19 mouse cellular contexts compared by ENCODE assay signal in genomic region chr6:43518378-43518777, GRCm38 (mm10).
A peak's percentile ranks its signal among the peaks of the same experiment; 100 is the strongest.
DNase-seq lines count a peak whose midpoint lies in the region; ATAC-seq and TF ChIP-seq lines count a peak whose summit lies in the region.
"Had no signal": no experiment of that assay in that cellular context is flagged by ENCODE, and none has a peak within 500 bp of the region (broad histone marks: within the 10 kb centered on the region; RNA-seq: fewer than 3 reads in every experiment).

No protein-coding gene starts in this region.

- no peak for TF ChIP-seq POLR2A in brain, embryonic 14.5 days (IDR thresholded peaks at IDR 0.05; ENCODE audit: borderline replicate concordance, extremely low read depth, insufficient read depth, insufficient read length, poor library complexity, severe bottlenecking)

- H3K27ac ChIP-seq in forebrain, embryonic 14.5 days (ENCODE audit: low read depth, low read length): no peak overlapping the region
- H3K27ac ChIP-seq in forebrain, embryonic 10.5 days: no peak overlapping the region
- no peak overlapping the region for H3K27ac ChIP-seq in forebrain, postnatal 0 days (ENCODE audit: low read depth, low read length)
- no peak overlapping the region for H3K27ac ChIP-seq in lung, postnatal 0 days (ENCODE audit: low read length)
- H3K27ac ChIP-seq: embryonic facial prominence, embryonic 10.5 days; embryonic facial prominence, embryonic 12.5 days had no signal

- no peaks in the 10 kb centered on the region for H3K9me3 ChIP-seq in forebrain, embryonic 14.5 days (replicated peaks; ENCODE audit: control insufficient read depth, low read length)
- no peaks in the 10 kb centered on the region for H3K9me3 ChIP-seq in forebrain, embryonic 10.5 days
- H3K9me3 ChIP-seq in forebrain, postnatal 0 days (ENCODE audit: low read length): no peaks in the 10 kb centered on the region
- no peaks in the 10 kb centered on the region for H3K9me3 ChIP-seq in lung, postnatal 0 days (ENCODE audit: low read length)
- H3K9me3 ChIP-seq: embryonic facial prominence, embryonic 10.5 days; embryonic facial prominence, embryonic 12.5 days had no signal

- no peak overlapping the region for H3K9ac ChIP-seq in forebrain, embryonic 14.5 days (ENCODE audit: low read length)
- H3K9ac ChIP-seq in forebrain, postnatal 0 days: no peak overlapping the region
- H3K9ac ChIP-seq in lung, postnatal 0 days (replicated peaks; ENCODE audit: low read depth): no peak overlapping the region
- H3K9ac ChIP-seq: embryonic facial prominence, embryonic 12.5 days had no signal

- ATAC-seq in forebrain, embryonic 14.5 days: 0 out of 2 replicates have a peak, but pooled peaks have one; percentile 23
- ATAC-seq in forebrain, postnatal 0 days: peak; percentile 53; the same call in 1 of the 2 replicates
- no peak for ATAC-seq in lung, postnatal 0 days
- ATAC-seq: activated CD4-positive, CD25-positive, alpha-beta regulatory T cell, adult 4 months had no signal

- no peak for TF ChIP-seq EP300 in lung, postnatal 0 days (IDR thresholded peaks at IDR 0.05)

- no peak overlapping the region for H3K4me3 ChIP-seq in forebrain, embryonic 14.5 days (ENCODE audit: low read depth, low read length)
- H3K4me3 ChIP-seq in forebrain, embryonic 10.5 days: no peak overlapping the region
- no peak overlapping the region for H3K4me3 ChIP-seq in forebrain, postnatal 0 days (ENCODE audit: low read depth, low read length)
- H3K4me3 ChIP-seq in lung, postnatal 0 days (ENCODE audit: low read depth, low read length): no peak overlapping the region
- H3K4me3 ChIP-seq: embryonic facial prominence, embryonic 10.5 days; embryonic facial prominence, embryonic 12.5 days had no signal

- H3K4me1 ChIP-seq in forebrain, embryonic 14.5 days (ENCODE audit: control insufficient read depth, insufficient read depth, low read length): peaks cover 3% of the 10 kb centered on the region; the same call in 1 of the 2 replicates
- peaks cover 13% of the 10 kb centered on the region for H3K4me1 ChIP-seq in forebrain, embryonic 10.5 days
- H3K4me1 ChIP-seq in forebrain, postnatal 0 days (ENCODE audit: insufficient read depth): peaks cover 4% of the 10 kb centered on the region
- no peaks in the 10 kb centered on the region for H3K4me1 ChIP-seq in lung, postnatal 0 days (ENCODE audit: insufficient read depth, low read depth, low read length)
- H3K4me1 ChIP-seq: embryonic facial prominence, embryonic 10.5 days; embryonic facial prominence, embryonic 12.5 days had no signal

- no peaks in the 10 kb centered on the region for H3K27me3 ChIP-seq in forebrain, embryonic 14.5 days (replicated peaks; ENCODE audit: control insufficient read depth, insufficient read depth, low read length)
- no peaks in the 10 kb centered on the region for H3K27me3 ChIP-seq in forebrain, embryonic 10.5 days (ENCODE audit: poor library complexity, severe bottlenecking)
- H3K27me3 ChIP-seq in forebrain, postnatal 0 days (ENCODE audit: insufficient read depth, low read length): no peaks in the 10 kb centered on the region
- H3K27me3 ChIP-seq in lung, postnatal 0 days (replicated peaks; ENCODE audit: insufficient read depth, low read length): no peaks in the 10 kb centered on the region
- H3K27me3 ChIP-seq: embryonic facial prominence, embryonic 12.5 days had no signal

- no peaks in the 10 kb centered on the region for H3K36me3 ChIP-seq in forebrain, embryonic 14.5 days (ENCODE audit: control insufficient read depth, insufficient read depth, low read length)
- H3K36me3 ChIP-seq in forebrain, embryonic 10.5 days (replicated peaks): no peaks in the 10 kb centered on the region
- no peaks in the 10 kb centered on the region for H3K36me3 ChIP-seq in forebrain, postnatal 0 days (ENCODE audit: insufficient read depth)
- no peaks in the 10 kb centered on the region for H3K36me3 ChIP-seq in lung, postnatal 0 days (ENCODE audit: insufficient read depth, low read length)
- H3K36me3 ChIP-seq: embryonic facial prominence, embryonic 10.5 days; embryonic facial prominence, embryonic 12.5 days had no signal

- DNase-seq in forebrain, embryonic 14.5 days (ENCODE audit: low spot score): peak; percentile 18
- DNase-seq in forebrain, embryonic 10.5 days (ENCODE audit: extremely low spot score, low spot score): no peak
- DNase-seq in brain, embryonic 14.5 days (ENCODE audit: low read depth): peak; percentile 53
- DNase-seq in brain, embryonic 18.5 days (ENCODE audit: low read depth, low spot score): peak; percentile 14
- DNase-seq in forebrain, postnatal 0 days: no peak
- DNase-seq in urinary bladder, adult 2 months (ENCODE audit: low spot score): no peak
- DNase-seq in ovary, postnatal 36 days (ENCODE audit: low spot score): no peak
- DNase-seq in lung, postnatal 0 days (ENCODE audit: low spot score): no peak
- DNase-seq: adrenal gland, adult 8-10 months; adrenal gland, postnatal 14 days; adrenal gland, postnatal 36 days; cerebellum, adult 11-12 months; cerebellum, adult 2 months; cerebellum, adult 9-10 months; cerebellum, postnatal 10 days; cerebellum, postnatal 25 days had no signal

- no peak for TF ChIP-seq CTCF in brain, embryonic 14.5 days (IDR thresholded peaks at IDR 0.05; ENCODE audit: borderline replicate concordance, extremely low read depth, insufficient read depth, insufficient read length)
- TF ChIP-seq CTCF in forebrain, postnatal 0 days (IDR thresholded peaks at IDR 0.05; ENCODE audit: low read depth): no peak
- TF ChIP-seq CTCF in lung, postnatal 0 days (IDR thresholded peaks at IDR 0.05): no peak

- H3K4me2 ChIP-seq in forebrain, embryonic 14.5 days (ENCODE audit: low read length): no peak overlapping the region
- no peak overlapping the region for H3K4me2 ChIP-seq in forebrain, postnatal 0 days (ENCODE audit: low read depth)
- H3K4me2 ChIP-seq in lung, postnatal 0 days (replicated peaks; ENCODE audit: low read depth, low read length): no peak overlapping the region
- H3K4me2 ChIP-seq: embryonic facial prominence, embryonic 12.5 days had no signal

Comparison
In these comparisons a context has a peak if more than half of its experiments do, and no peak if none do; other contexts are left out.
1. DNase-seq: peak in forebrain, embryonic 14.5 days (single experiment), brain, embryonic 14.5 days (single experiment) and brain, embryonic 18.5 days (single experiment); none in forebrain, embryonic 10.5 days (single experiment), forebrain, postnatal 0 days (single experiment), urinary bladder, adult 2 months (single experiment), ovary, postnatal 36 days (single experiment) and lung, postnatal 0 days (single experiment).